Mouse (Mus musculus) limb, embryonic 14.5 days (tissue): ENCODE data around the gene Gtpbp4. TPM values are rescaled to one million over a fixed set of nuclear protein-coding genes. Genes with fewer than 3 reads are reported as not detected.
"Not testable (repeated sequence)": the region's sequence is repeated elsewhere in the genome, so short reads cannot be mapped to it uniquely, and the experiment has no call there.

ENCODE experiments used
- ATAC-seq: fragments of 200-750 bp; cut with Nextera tagmentation; 2 replicates; pipeline ENCODE4 v1.8.0; 2017; ENCODE audit warnings: low read depth, moderate number of reproducible peaks, moderate TSS enrichment; ENCODE audit not compliant: low FRiP score
- DNase-seq: peaks from one replicate; pipeline ENCODE4 v3.0.0-alpha.2; 2015; ENCODE audit warnings: low spot score
- H3K27ac ChIP-seq: fragments of 300-500 bp; sonication (generic); replicated peaks from 2 replicates; pipeline ENCODE4 v1.5.1; 2014; ENCODE audit warnings: low read depth, mild to moderate bottlenecking, low read length, moderate library complexity, mixed read lengths
- H3K27me3 ChIP-seq: fragments of 300-500 bp; sonication (generic); 2 replicates; pipeline ENCODE4 v1.6.1; 2014; ENCODE audit warnings: low read length, mixed read lengths; ENCODE audit not compliant: control insufficient read depth, insufficient read depth
- H3K36me3 ChIP-seq: fragments of 300-500 bp; sonication (generic); 2 replicates; pipeline ENCODE4 v1.6.1; 2014; ENCODE audit warnings: mild to moderate bottlenecking, low read length, moderate library complexity, mixed read lengths; ENCODE audit not compliant: control insufficient read depth, insufficient read depth
- H3K4me1 ChIP-seq: fragments of 300-500 bp; sonication (generic); 2 replicates; pipeline ENCODE4 v1.6.1; 2014; ENCODE audit warnings: antibody characterized with exemption, low read length, mixed read lengths; ENCODE audit not compliant: control insufficient read depth, insufficient read depth
- H3K4me2 ChIP-seq: fragments of 300-500 bp; sonication (generic); replicated peaks from 2 replicates; pipeline ENCODE4 v1.6.1; 2014; ENCODE audit warnings: low read depth, mild to moderate bottlenecking, low read length, moderate library complexity; ENCODE audit not compliant: severe bottlenecking
- H3K4me3 ChIP-seq: fragments of 300-500 bp; sonication (generic); replicated peaks from 2 replicates; pipeline ENCODE4 v1.5.1; 2014; ENCODE audit warnings: low read length
- H3K9ac ChIP-seq: fragments of 300-500 bp; sonication (generic); 2 replicates; pipeline ENCODE4 v1.6.1; 2014; ENCODE audit warnings: mild to moderate bottlenecking, low read depth, low read length, moderate library complexity; ENCODE audit not compliant: severe bottlenecking
- H3K9me3 ChIP-seq: fragments of 300-500 bp; sonication (generic); 2 replicates; pipeline ENCODE4 v1.6.1; 2016; ENCODE audit warnings: low read length; ENCODE audit not compliant: control insufficient read depth
- WGBS: fragments of 180-500 bp; shearing (Covaris S2); extraction: QIAGEN DNeasy Blood & Tissue Kit; methylation state at CpG from one replicate; pipeline ENCODE4 v1.1.7; 2014; 5-methylcytosine and 5-hydroxymethylcytosine counted together
- polyA plus RNA-seq, 2 experiments: library from polyadenylated mRNA; depleted of rRNA in 1 of 2; stranded (reverse) in 1 of 2; unstranded in 1 of 2; fragments of >200 nt; fragmentation: Nextera tagmentation in 1 of 2; extraction: Ambion mirVana in 1 of 2; gene quantifications; 2 replicates each; pipeline versions ENCODE4 v1.2.1 to v1.2.3; 2012 to 2014

Gtpbp4 gene
- polyA plus RNA-seq, 2 experiments = 30.6 to 76.1 TPM

- H3K4me1 ChIP-seq, H3K36me3 ChIP-seq, DNase-seq, H3K27me3 ChIP-seq, H3K9me3 ChIP-seq, H3K4me3 ChIP-seq, H3K9ac ChIP-seq, ATAC-seq, H3K27ac ChIP-seq, H3K4me2 ChIP-seq: not testable (repeated sequence)
- 88% methylated on average over 1 of the region's 2 CpGs for WGBS
Measured at GRCm38 (mm10) chr13:8955127-8955526, 40.8 kb downstream of the Gtpbp4 start.

- not testable (repeated sequence) for ATAC-seq, H3K4me1 ChIP-seq, H3K27ac ChIP-seq, DNase-seq, H3K9me3 ChIP-seq, H3K9ac ChIP-seq, H3K27me3 ChIP-seq, H3K4me2 ChIP-seq, H3K4me3 ChIP-seq, H3K36me3 ChIP-seq
Measured at GRCm38 (mm10) chr13:8952563-8952962, 43.3 kb downstream of the Gtpbp4 start, which contains the start of gene Idi2. TSS of gene Idi2 (plus strand) at chr13:8952863.

GRCm38 (mm10) chr13:8948131-8948530, 47.8 kb downstream of the Gtpbp4 start, which contains the start of gene Gm9745:
TSS of gene Gm9745 (minus strand) at chr13:8948231.
- not testable (repeated sequence) for H3K9me3 ChIP-seq, H3K4me2 ChIP-seq, H3K4me3 ChIP-seq, DNase-seq, H3K27ac ChIP-seq, H3K9ac ChIP-seq, ATAC-seq, H3K4me1 ChIP-seq, H3K36me3 ChIP-seq, H3K27me3 ChIP-seq

- H3K27ac ChIP-seq, H3K4me1 ChIP-seq, H3K27me3 ChIP-seq, DNase-seq, H3K9ac ChIP-seq, H3K4me3 ChIP-seq, ATAC-seq, H3K9me3 ChIP-seq, H3K4me2 ChIP-seq, H3K36me3 ChIP-seq: not testable (repeated sequence)
- no CpG with 5 or more reads among the region's 5 CpGs for WGBS
Measured at GRCm38 (mm10) chr13:8943828-8944227, 52.1 kb downstream of the Gtpbp4 start.

GRCm38 (mm10) chr13:8941701-8942100, 54.2 kb downstream of the Gtpbp4 start:
- not testable (repeated sequence) for H3K9ac ChIP-seq, H3K4me2 ChIP-seq, DNase-seq, ATAC-seq, H3K4me1 ChIP-seq, H3K27ac ChIP-seq, H3K9me3 ChIP-seq, H3K4me3 ChIP-seq, H3K27me3 ChIP-seq, H3K36me3 ChIP-seq
- WGBS = no CpG with 5 or more reads among the region's 5 CpGs

- not testable (repeated sequence) for H3K9me3 ChIP-seq, H3K4me1 ChIP-seq, H3K4me3 ChIP-seq, DNase-seq, H3K27ac ChIP-seq, H3K9ac ChIP-seq, H3K36me3 ChIP-seq, H3K27me3 ChIP-seq, H3K4me2 ChIP-seq
- ATAC-seq = 0 out of 2 replicates have a peak, but pooled peaks have one; percentile 34
- WGBS = 85% methylated on average over 4 of the region's 4 CpGs
Measured at GRCm38 (mm10) chr13:8941110-8941509, 54.8 kb downstream of the Gtpbp4 start.

DNA sequence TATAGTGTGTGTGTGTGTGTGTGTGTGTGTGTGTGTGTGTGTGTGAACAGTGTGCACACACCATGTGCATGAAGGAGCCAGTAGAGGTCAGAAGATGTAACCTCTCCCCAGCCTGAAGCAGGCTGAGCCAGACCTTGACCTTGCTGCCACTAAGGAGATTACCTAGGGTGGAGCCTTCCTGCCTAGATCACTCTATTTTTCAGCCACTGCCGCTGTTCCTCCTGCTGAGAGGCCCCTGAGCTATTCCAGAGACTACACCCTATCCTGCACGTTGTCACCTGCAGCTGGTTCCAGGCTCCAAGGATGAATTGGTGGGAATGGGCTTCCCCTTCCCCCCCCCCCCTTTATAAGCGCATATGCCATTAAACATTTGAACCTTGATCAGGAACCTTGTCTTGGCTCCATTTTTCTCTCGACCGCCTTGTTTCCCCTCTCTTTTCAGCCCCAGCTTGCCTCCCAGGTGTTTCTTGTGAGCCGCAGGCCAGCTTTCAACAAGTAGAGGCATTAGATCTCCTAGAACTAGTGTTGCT, 58.2 kb downstream of the Gtpbp4 start:
- not testable (repeated sequence) for H3K9me3 ChIP-seq, H3K4me2 ChIP-seq, H3K36me3 ChIP-seq, ATAC-seq, H3K27me3 ChIP-seq, H3K4me1 ChIP-seq, H3K9ac ChIP-seq, H3K27ac ChIP-seq, DNase-seq, H3K4me3 ChIP-seq
- 79% methylated on average over 6 of the region's 6 CpGs for WGBS
